Mouse (Mus musculus) testis, adult 2 months (tissue): ENCODE measurements at regions not wholly inside any gene's neighbourhood (a gene's known extent, or its start where the extent isn't known, plus 50 kb on each side); places are given as distances from the start of the nearest gene placed in this dataset.

Experiments
- CTCF ChIP-seq: fragments of 200-500 bp; IDR thresholded peaks from 2 replicates; pipeline ENCODE4 v1.5.1; 2012; ENCODE audit warnings: low read depth, mild to moderate bottlenecking, inconsistent platforms, low read length, moderate library complexity; ENCODE audit not compliant: control insufficient read depth, insufficient read depth, insufficient replicate concordance
- POLR2A ChIP-seq: fragments of 200-500 bp; IDR thresholded peaks from 2 replicates; pipeline ENCODE4 v1.6.1; 2012; ENCODE audit warnings: low read depth, mild to moderate bottlenecking, inconsistent platforms, low read length, moderate library complexity; ENCODE audit not compliant: control insufficient read depth

DNA sequence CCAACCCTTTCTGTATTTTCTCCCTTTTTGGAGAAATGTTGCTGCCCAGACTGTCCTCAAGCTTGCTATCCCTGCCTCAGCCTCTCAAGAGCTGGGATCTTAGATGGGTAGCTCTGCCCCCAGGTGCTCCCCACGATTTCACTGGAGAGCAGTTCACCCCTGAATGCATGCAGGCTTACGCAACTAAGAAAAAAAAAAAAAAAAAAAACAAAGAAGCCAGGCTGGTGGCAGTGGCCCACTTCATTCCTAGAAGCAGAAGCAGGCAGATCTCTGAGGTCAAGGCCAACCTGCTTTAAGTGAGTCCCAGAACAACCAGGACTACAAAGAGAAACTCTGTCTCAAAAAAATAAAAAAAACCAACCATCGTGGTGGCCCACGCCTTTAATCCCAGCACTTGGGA, 51.2 kb upstream of the Fbxo11 start:
- TF ChIP-seq CTCF (no peak), POLR2A (no peak)
